Mouse (Mus musculus) heart, postnatal 36 days (tissue): ENCODE measurements around the gene Usp12. TPM values are rescaled to one million over a fixed set of nuclear protein-coding genes. Genes with fewer than 3 reads are reported as not detected.

Experiments
- DNase-seq, 2 experiments: peaks; one replicate each; pipeline ENCODE4 v3.0.0; 2021 to 2022
- intact Hi-C: fragments of 180-260 bp; cut with DNase I; formaldehyde crosslinking; loops from one replicate; pipeline ENCODE4 v1.15.1; 2025
- total RNA-seq, 2 experiments: library from RNA; stranded (reverse); gene quantifications; 2 replicates each; pipeline ENCODE4 v1.2.3; 2021

Usp12 gene
- total RNA-seq, 2 experiments from 2014 or later: 15.5 to 17.1 TPM

DNA sequence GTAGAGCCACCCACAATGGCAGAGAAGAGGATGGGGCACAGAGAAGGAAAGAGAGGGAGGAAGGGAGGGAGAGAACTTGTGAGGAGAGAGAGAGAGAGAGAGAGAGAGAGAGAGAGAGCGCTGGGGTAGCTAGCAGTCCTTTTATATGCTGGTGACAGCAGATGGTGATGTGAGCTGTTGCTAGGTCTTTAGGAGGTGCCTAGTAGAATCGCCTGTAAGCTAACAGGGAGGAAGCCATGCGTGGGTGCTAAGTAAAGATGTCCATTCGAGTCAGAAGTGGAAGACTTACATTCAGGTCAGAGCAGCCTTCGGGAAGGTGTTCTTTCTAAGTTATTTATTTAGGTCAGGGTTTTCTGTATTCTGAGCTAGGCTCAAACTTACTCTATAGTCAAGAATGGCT lies 15.1 kb upstream of the Usp12 start:
- DNase-seq: no peak
- intact Hi-C loops: no loop called here

GRCm38 (mm10) chr5:146806004-146806430 lies 11.2 kb upstream of the Usp12 start:
- intact Hi-C loops: no loop called here
- DNase-seq: no peak

DNA sequence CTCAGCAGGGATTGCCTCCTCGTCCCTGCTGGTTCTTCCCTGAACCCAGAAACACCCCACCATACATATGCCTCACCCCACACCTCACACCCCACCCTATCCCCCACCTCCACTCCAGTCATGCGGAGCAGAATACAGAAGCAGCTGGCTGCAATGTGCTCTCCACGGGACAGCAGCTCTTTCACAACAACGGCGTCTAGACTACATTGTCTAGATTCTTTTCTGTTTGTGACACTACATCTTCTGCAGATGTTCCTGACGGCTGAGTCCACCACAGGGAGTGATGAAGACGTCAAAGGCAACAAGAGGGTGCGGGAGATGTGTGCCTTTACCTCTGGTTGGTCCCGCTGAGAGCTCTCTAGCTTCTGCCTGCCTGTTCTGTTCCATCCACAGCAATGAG lies 3.2 kb upstream of the Usp12 start:
- DNase-seq: no peak
- intact Hi-C loops: no loop called here

- no peak for DNase-seq
- intact Hi-C loops: no loop called here
Observed at GRCm38 (mm10) chr5:146795728-146796127, 922 bp upstream of the Usp12 start.

DNA sequence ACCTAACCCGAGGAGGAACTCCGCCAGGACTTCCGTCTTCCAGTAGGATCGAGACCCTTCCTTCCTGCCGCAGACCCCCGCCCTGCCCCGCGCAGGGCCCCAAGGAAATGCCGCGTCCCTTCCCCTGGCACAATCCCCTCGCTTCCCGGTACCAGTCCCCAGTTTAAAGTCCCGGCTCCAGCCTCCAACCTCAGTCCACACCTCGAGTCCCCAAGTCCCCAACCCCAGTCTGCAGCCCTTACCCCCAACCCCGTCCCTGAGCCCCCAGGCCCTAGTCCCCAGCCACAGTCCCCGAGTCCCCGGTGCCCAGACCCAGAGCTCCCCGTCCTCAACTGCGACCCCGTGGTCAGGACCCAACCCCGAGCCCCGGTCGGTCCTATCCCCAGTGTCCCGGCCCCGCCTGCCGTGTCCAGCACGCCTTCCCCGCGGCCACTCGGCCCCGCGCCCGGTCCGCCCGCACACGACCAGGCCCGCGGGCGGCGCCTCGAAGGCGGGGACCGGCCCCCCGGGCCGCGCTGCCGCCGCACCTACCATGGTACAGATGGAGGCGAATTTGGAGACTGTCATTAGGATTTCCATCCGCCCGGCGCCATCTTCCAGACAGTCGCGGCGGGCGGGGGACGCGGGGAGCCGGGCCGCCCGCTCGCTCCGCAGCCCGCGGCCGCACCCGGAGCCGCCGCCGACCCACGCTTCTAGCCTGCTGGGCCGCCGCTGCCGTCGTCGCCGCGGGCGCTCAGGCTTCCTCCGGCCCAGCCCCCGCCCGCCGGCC lies 538 bp downstream of the Usp12 start:
- intact Hi-C loops: loop anchor here (1.0 to 5.0 kb wide), 3 partner anchors 24 to 42 kb away; no protein-coding TSS in a partner anchor
- DNase-seq: peak; percentile 41 to 59

DNA sequence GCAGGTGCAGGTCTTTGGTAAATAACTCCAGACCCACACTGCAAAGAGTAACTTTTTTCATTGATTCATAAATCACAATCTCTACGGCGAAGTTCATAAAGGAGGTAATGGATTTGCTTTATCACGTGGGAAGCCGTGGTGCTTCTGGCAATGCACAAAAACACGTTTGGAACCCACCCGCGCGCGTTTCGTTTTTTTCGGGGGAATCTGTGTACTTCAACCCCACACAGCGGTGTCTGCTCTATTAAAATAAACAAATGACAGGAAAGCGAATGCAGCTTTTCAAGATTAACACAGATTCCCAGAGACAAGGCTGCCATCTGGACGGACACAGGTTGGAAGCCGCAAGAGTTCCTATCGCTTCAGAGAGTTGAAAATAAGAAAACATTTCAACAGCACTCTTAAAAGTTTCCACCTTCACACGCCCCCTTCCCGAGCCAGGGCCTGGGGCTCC lies 1.1 kb downstream of the Usp12 start:
- intact Hi-C loops: loop anchor here (1.0 to 5.0 kb wide), 4 partner anchors 17 to 41 kb away; no protein-coding TSS in a partner anchor
- no peak for DNase-seq

DNA sequence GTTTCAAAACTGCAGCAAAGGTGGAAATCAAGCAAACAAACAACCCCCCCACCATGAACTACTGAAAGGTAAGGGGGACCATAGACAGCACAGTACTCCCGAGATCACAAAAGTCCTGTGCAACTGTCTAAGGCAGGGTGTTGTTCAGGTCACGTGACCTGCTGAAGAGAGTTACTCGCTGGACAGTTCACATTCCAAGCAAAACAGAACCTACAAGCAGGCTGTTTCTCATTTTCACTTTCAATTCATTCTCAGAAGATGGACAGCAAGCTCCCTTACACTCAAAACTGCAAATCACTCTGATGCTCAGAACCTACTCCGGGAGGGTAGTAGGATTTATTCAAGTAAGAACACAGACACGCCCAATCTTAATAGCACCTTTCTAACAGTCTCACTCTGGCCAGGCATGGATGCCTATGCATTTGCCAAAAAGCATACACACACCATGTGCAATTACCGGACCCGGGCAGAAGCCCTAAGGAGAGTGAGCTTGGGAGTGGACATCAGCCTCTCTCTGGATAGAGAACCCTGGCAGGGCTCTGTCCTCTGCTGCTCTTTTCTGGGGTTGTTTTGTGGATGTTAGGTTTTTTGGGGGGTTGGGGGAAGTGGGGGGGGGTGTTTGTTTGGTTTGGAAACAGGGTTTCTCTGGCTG lies 2.5 kb downstream of the Usp12 start:
- no peak for DNase-seq
- intact Hi-C loops: loop anchor here (2.0 to 5.0 kb wide), 2 partner anchors 15 to 40 kb away; no protein-coding TSS in a partner anchor

- intact Hi-C loops: loop anchor here (5.0 kb wide), 1 partner anchor 39 kb away; no protein-coding TSS in a partner anchor
Observed at GRCm38 (mm10) chr5:146790944-146791343, 3.9 kb downstream of the Usp12 start.

DNA sequence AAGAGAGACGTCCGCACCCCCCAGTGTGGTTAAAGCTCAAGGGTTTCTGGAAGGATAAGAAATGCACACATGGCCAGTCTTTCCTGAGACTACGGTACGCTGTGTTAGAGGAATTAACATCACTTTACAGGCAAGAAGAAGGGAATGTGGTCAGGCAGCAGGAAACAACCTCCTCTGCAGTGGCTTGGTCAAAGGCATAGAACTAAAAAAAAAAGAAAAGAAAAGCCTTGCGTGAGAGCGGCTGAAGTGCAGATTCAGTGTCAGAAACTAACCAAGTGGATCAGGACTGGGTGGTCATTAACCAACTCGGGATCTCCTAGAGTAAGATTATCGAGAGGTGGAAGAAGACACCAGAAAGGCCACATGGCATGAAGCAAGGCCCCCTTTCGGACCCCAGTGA lies 5.4 kb downstream of the Usp12 start:
- intact Hi-C loops: no loop called here

More at GRCm38 (mm10) chr5:146790944-146791343, 3.9 kb downstream of the Usp12 start:
- no peak for DNase-seq

DNA sequence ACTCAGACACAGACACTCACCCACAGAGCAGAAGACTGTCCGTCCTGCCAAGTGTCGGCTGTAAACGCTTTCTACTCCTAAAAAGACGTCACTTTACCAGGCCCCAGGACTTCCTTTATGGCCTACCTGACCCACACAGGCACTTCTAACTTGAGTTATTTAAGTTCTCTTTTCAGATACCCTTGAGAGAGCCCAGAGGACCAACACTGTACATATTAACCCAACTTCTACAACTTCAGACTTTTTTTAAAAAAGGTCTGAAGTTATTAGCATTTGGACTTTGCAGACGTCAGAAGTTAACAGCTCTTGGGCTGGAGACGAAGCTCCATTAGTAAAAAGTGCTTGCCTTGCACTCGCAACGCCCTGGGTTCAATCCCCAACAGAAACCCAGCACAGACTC lies 8.7 kb downstream of the Usp12 start:
- intact Hi-C loops: no loop called here
- DNase-seq: no peak

More for the DNA sequence above, 5.4 kb downstream of the Usp12 start:
- DNase-seq: no peak

- no peak for DNase-seq
- intact Hi-C loops: no loop called here
Observed at GRCm38 (mm10) chr5:146783891-146784290, 10.9 kb downstream of the Usp12 start.

- DNase-seq: no peak
- intact Hi-C loops: no loop called here
Observed at GRCm38 (mm10) chr5:146783300-146783699, 11.5 kb downstream of the Usp12 start.

DNA sequence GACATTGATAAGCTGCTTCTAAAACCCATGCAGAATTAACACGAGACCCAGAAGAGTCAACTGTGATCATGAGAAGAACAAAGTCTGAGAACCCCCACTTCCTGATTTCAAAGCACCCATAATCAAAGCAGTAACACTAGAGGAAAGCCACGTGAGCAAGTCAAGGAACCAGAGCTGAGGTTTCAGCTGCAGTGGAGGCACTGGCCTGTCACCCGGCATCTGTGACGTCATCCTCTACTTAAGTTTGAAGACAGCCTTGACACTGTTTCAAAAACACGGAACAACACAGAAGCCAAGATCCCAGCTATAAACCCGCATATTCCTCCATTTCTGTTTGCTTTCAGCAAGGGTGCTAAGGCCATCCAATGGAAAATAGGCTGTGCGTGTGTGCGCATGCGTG lies 13.1 kb downstream of the Usp12 start:
- intact Hi-C loops: no loop called here

DNA sequence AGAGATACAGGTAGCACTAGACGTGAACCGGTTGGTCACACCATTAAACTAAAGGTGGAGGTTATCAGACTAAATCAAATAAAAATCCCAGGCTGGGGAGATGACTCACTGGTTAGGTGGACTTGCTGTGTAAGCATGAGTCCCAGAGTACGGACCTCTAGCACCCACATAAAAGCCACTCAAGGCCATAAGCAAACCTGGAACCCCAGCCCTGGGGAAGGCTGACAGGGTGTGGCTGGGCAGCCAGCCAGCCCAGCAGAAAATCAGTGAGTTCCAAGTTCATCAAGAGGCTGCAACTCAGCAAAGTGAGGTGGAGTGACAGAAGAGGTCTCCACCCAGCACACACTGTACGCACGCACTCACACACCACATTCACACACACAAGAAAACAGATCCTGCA lies 14.9 kb downstream of the Usp12 start:
- intact Hi-C loops: no loop called here
- no peak for DNase-seq

More for the DNA sequence above, 13.1 kb downstream of the Usp12 start:
- DNase-seq: no peak

DNA sequence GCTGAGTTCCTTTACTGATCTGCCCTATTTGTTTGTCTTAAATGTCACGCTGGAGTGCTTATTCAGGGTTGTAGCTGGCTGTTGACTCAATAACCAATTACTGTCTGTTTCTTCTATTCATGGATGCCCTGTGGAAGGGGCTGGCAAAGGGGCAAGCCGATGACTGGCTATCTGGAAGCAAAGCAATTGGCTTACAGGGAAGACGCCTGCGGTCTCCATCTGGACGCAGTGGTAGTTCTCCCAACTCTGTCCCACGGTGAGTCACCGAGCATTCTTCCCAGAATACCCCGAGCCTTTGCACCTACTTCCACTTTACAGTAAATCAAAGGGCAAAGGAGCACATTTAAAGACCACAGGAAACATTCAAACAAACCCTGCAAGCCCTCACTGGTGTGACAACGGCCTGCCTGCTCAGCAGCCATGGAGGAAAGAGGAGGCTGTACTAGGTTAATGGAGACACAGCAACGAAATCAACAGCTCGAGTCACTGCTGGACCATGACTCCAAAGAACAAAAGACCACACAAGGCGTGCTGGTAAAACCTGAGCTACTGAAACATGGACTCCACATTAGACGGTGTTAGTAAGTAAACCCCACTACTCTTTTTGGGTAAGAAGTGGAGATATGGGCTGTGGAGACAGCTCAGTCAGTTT lies 17.7 kb downstream of the Usp12 start:
- no peak for DNase-seq
- intact Hi-C loops: loop anchor here (2.0 kb wide), 1 partner anchor 16 kb away; no protein-coding TSS in a partner anchor

DNA sequence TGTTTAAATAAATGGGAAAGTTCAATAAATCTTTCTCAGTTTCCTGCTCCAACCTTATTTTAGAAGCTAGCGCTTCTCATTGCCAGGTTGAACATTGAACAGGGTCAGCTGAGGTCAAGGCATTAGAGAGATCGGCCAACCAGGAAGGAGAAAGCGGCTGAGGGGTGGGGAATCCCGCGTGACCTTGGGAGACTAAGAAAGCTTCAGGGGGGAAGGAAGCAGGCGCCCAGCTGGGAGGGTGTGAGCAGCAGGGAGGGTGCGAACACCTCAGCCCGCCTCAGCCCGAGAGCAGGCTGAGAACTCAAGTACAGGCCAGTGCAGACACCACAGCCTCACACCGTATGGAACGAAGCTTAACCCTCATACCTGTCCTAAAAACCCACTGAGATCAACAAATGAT lies 22.8 kb downstream of the Usp12 start:
- DNase-seq: peak; percentile 48
- intact Hi-C loops: no loop called here

DNA sequence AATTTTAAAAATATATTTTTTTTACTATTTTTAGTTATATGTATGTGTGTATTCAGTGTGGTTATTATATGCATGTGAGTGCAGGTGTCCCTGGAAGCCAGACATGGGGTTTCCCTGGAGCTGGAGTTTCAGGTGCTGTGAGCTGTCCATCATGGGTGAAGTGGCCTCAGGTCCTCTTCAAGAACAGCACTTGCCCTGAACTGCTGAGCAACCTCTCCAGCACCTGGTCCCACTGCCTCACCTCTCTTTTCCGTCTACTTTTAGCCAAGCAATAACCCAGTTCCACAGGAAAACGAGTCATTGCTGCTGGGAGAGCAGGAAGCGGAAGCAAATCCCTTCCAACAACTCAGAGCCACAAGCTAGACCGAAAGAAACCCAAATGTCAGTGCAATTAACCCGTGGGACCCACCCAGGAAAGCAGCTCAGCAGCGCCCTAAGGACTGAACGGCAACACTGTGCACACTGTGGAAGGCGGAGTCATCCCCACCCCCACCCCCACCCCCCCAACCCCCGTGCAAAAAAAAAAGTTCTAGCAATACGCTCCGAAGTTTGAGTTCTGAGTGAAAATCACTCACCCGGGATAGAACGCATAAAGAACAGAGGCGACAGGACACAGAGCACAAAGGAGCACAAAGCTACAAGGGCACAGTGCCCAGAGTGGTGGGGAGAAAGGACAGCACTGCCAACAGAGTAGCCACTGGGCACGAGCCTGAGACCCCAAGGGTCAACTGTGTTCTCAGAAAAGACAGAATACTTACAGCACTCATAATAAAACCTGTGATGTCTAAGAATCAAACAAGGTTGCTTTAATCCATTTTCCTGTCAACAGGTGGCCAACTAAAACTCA lies 24.6 kb downstream of the Usp12 start:
- peak in 1 of 2 experiments; percentile 25 for DNase-seq
- intact Hi-C loops: loop anchor here (1.0 kb wide), 1 partner anchor 24 kb away; no protein-coding TSS in a partner anchor

DNA sequence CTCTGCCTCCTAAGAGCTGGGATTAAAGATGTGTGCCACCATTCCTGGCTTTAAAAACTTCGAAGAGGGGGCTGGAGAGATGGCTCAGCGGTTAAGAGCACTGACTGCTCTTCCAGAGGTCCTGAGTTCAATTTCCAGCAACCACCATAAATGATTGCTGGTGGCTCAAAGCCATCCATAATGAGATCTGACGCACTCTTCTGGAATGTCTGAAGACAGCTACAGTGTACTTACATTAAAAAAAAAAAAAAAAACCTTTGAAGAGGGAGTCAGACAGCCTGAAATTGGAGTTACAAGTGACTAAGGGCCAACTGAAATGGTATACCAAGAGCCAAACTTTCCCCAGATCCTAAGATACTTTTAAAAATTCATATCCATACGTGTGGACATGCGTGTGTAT lies 29.0 kb downstream of the Usp12 start:
- DNase-seq: no peak
- intact Hi-C loops: no loop called here

DNA sequence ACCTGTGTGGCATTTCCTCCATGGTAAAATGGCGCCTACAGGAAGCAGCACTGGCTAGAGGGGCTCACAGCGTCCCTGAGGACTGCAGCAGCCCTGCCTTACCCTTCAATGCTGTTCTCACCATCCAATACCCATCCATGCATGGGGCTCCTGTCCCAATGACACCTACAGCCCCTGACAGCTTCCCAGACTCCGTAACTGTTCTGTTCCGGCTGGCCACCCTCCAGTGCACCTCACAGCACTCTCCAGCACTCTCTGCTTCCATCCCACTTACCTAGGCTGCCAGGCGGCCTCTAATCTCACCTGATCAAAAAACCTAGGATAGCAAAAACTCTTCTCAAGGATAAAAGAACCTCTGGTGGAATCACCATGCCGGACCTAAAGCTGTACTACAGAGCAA lies 35.6 kb downstream of the Usp12 start:
- intact Hi-C loops: no loop called here
- no peak for DNase-seq

DNA sequence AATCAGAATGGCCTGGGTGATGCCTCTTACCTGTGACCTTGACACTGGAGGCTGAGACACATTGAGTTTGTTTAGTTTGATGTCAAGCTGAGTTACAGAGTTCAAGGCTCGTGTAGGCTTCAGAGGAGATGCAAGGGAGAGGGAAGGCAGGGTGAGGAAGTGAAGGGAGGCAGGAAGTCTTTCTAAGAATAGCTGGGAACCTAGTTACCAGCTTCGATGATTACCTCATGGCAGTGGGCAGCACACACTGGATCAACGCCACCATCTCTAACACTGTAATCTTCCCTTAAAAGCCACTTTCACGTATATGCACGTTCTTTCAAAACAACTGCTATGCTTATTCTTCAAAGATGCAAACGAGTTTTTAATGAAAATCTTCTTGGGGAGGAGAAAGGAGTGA lies 36.9 kb downstream of the Usp12 start:
- no peak for DNase-seq
- intact Hi-C loops: no loop called here
